Mouse (Mus musculus) urinary bladder, postnatal 14 days (tissue): ENCODE measurements around the gene Rps13.
A peak's percentile ranks its signal among the peaks of the same experiment; 100 is the strongest.
"Not testable (repeated sequence)": the region's sequence is repeated elsewhere in the genome, so short reads cannot be mapped to it uniquely, and the experiment has no call there.

Experiments
- DNase-seq: peaks from one replicate; pipeline ENCODE4 v3.0.0; 2021; ENCODE audit warnings: low spot score

Gene Rps13

GRCm38 (mm10) chr7:116333713-116334668 is at the start of gene Rps13:
Gene Rps13 (minus strand): TSS chr7:116334195.
- DNase-seq = peak; percentile 98

DNA sequence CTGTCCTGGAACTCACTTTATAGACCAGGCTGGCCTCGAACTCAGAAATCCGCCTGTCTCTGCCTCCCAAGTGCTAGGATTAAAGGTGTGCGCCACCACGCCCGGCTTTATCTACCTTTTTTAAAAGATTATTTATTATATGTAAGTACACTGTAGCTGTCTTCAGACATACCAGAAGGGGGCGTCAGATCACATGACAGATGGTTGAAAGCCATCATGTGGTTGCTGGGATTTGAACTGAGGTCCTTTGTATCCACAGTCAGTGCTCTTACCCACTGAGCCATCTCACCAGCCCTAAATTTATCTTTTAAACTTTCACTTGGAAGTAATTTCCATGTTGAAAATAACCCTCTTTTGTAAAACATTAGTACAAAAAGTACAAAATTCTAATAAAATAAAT is 45.2 kb upstream of the Rps13 start:
- DNase-seq = not testable (repeated sequence)

- DNase-seq = no peak
These were observed 40.3 kb upstream of the Rps13 start for GRCm38 (mm10) chr7:116374284-116374683.

DNA sequence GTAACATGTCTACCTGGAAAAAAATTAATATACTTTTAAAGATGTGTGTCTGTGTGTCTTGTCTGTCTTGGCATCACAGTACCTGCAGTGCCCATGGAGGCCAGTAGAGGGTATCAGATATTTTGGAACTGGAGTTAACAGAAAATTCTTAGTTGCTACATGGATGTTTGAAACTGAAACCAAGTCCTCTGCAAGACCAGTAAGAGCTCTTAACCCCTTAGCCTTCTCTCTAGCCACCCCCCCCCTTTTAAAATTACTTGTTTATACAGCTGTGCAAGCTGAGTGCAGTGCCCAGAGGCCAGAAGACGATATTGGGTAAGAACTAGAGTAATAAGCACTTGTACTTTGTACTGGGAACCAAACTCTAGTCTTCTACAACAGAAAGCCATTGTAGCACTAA is 2.2 kb upstream of the Rps13 start:
- DNase-seq = peak; percentile 72

DNA sequence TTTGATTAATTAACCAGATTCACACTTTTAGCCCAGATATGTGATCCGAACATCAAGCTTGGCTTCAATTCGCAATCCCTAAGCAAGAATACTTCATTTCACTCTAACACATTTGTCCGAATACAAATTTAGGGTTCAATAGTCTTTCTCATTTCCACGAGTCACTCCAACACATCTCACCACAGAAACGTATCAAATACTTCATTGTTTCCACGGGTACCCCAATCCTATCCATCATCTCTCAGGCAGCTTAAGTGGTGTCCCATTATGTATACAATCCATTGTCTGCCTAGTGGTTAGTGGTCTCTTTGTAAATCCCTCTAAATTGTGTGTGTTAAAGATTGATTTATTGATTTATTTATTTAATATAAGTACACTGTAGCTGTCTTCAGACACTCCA is 1.1 kb upstream of the Rps13 start:
- DNase-seq = no peak

GRCm38 (mm10) chr7:116334669-116335038 is 659 bp upstream of the Rps13 start:
- no peak for DNase-seq

- DNase-seq = no peak
These were observed 2.7 kb downstream of the Rps13 start for GRCm38 (mm10) chr7:116331246-116331645.

- no peak for DNase-seq
These were observed 4.1 kb downstream of the Rps13 start for GRCm38 (mm10) chr7:116329858-116330257.

GRCm38 (mm10) chr7:116328777-116329176 is 5.2 kb downstream of the Rps13 start:
- no peak for DNase-seq

DNA sequence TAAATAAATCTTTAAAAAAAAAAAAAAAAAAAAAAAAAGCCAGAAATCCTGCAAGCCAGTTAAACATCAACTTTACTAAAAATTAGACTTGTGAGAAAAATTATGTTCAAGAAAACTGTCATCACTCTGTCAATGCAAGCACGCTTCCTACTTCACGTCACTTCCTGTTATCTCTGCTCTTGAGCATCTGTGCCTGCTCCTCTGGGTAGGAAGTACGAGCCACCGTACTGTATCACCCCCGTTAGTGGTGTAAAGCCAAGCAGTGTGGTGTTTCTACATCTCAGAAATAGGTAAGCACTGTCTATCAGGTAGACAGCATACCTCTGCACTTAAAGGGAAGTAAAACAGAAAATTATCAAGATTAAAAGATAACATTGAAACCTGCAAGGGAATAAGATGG is 6.1 kb downstream of the Rps13 start:
- DNase-seq = no peak

- peak; percentile 77 for DNase-seq
These were observed 10.5 kb downstream of the Rps13 start for GRCm38 (mm10) chr7:116323331-116323964.

DNA sequence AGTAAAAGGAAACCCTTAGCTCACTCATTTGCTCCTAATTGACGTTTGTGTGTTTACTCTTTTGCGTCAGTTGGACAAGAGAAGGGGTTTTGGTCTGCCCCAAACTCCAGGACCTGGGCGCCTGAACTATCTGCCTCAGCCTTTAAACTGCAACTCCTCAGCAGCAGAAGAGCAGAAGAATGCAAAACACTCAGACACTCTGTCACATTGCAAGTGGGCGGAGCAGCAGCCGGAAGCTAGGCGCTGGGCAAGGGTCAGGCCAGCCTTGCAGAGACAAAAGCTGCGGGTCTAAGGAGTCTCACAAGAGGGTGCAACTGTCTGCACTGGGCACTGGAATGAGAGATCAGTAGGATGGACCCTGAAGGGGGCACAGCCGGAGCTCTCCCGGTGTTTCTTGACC is 24.5 kb downstream of the Rps13 start:
- peak; percentile 37 for DNase-seq

DNA sequence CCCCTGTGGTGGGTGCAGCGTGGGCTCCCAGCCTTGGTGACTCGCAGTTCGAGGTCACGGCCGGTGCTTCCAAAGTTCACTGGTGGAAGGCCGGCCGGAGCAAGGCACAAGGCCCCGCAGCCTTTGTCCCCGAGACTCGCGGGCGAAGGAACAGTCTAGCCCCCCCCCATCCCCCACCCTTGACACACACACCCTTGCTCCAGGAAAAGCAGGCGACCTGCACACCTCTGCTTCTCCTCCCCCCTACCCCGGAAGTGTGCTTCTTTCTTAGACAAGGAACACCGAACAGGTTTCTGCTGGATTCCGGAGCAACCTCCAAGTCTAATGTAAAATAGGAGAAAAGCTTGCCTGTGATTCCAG is 25.4 kb downstream of the Rps13 start:
- peak; percentile 40 for DNase-seq

DNA sequence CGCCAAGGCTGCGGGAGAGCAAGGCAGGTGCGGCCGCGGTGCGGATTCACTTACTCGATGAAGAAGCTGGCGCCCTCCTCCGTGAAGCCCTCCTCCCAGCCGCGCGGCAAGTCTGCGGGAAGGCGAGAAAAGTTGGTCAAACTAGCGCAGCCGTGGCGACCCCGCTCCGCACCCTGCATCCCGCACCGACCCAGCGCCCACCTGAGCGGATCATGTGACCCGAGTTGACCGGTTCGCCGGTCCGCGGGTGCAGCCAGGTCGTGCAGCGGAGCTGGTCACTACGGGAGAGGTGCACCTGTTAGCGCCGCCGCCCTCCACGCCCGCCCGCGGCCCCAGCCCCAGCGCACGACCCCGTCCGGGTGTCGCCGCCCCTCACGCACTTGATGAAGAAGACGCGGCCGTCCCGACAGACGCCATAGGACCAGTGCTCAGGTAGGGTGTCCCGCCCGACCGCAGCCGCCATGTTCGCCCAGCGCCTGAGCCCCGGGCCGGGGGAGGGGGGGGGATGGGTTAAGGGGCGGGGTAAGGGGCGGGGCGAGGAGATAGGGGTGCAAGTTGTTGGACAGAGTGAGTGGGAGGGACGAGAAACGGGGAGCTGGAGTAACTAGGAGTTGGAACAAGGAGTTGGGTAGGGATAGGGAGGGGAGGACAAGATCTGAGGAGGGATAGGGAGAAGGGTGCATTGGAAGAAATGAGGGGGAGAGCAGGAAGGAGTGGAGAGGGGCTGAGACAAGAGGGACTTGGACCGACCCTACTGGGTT is 25.9 kb downstream of the Rps13 start, which contains the start of gene Plekha7:
TSS of gene Plekha7 (minus strand) at position 506 of the 761 bp plus-strand sequence.
- peak; percentile 57 for DNase-seq

DNA sequence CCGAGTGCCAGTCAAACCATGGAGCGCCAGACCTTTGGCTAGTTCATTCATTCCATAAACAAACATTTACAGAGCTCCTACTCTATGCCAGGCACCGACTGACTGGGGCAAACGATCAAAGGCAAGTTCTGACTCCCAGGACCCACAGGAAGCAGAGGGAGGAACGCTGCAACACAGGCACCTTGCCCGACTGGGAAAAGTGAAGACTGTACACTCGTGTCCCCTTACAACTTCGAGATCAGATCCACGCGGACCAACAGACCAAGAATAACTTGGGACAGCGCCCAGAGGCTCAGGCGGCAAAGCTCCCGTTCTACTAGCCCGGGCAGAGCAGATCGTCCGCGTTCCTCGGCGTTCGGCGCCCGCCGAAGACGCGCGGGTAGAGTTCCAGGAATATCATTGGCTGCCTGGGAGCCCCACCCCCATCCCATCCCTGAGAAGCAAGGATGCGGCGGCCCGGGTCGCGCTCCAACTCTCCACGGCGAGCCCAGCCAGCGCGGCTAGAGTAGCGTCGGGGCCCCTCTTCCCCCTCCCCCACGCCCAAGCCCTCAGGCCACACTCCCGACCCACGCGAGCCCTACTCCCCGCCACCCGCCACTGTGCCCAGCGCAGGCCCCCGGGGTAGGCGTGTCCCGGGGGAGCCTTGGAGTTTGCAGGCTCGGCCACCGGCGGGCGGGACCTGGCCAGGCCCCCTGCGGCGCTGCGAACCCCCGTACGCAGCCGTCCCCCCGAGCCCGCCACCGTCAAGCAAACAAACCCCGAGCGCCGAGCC is 26.7 kb downstream of the Rps13 start:
- DNase-seq = peak; percentile 81

- no peak for DNase-seq
These were observed 27.4 kb downstream of the Rps13 start for GRCm38 (mm10) chr7:116306601-116307000.

- DNase-seq = peak; percentile 27
These were observed 32.2 kb downstream of the Rps13 start for GRCm38 (mm10) chr7:116301661-116302311.

GRCm38 (mm10) chr7:116301144-116301543 is 32.9 kb downstream of the Rps13 start:
- DNase-seq = no peak

GRCm38 (mm10) chr7:116298851-116299250 is 35.1 kb downstream of the Rps13 start:
- no peak for DNase-seq

- no peak for DNase-seq
These were observed 35.6 kb downstream of the Rps13 start for GRCm38 (mm10) chr7:116298389-116298788.

DNA sequence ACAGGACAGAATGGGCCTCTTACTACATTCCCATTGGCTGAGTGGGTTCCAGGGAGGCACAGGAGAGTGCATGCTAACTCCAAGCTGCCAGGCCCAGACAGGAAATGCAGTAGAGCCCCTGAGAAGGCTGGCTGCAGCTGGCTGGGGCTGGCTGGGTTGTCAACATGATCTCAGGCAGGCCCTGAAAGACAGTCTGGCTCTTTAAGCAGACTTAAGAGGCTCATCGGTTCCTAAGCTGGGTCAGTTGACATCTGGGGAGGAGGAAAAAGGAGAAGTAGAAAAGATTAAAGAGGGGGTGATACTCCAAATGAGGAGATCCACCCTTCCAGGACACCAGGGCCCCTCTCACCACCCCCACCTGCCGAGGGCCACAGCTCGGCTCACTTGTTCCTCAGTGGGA is 39.0 kb downstream of the Rps13 start:
- DNase-seq = no peak
